Mouse (Mus musculus) right cerebral cortex, adult 18-20 months (tissue): ENCODE data around the gene Ambra1.
A peak's percentile ranks its signal among the peaks of the same experiment; 100 is the strongest.

Experiments
- DNase-seq: peaks from one replicate; pipeline ENCODE4 v3.0.0; 2022; ENCODE audit warnings: mixed read lengths

The Ambra1 gene

DNA sequence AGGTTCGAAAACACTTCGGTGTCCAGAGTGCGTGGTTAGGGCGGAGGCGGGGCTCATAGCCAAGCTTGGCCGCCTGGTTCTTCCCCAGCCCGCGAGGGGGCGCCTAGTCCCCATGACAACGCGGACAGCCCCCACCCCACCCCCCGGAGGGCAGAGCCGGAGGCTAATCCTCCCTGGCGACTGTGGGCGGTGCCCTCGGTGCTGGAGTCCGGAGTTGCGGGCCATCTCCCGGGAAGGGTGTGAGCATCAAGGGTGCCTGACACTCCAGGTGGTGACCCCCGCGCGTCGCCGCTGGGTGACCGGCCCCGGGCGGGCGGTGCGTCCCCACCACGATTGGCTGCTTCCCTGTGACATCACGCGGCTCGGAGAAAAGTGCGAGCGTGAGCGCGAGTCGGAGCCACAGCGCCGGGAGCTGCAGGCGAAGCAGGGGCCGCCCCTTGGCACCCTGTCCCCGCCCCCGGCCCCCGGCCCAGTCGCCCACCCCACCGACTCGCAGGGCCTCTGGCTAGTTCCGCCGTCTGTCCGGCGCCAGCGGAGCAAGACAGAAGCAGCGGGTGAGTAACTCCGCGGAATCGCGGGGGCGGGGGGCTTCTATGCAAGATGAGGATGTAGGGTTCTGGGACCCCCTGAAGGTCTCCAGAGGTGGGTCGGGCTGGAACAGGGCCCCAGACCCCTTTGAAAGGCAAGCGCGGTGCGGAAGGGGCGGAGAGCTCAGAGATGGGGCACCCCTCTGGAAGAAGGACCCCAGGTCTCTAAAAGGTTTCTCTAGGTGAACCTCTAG is 192.0 kb downstream of the Ambra1 start:
- peak; percentile 87 for DNase-seq

DNA sequence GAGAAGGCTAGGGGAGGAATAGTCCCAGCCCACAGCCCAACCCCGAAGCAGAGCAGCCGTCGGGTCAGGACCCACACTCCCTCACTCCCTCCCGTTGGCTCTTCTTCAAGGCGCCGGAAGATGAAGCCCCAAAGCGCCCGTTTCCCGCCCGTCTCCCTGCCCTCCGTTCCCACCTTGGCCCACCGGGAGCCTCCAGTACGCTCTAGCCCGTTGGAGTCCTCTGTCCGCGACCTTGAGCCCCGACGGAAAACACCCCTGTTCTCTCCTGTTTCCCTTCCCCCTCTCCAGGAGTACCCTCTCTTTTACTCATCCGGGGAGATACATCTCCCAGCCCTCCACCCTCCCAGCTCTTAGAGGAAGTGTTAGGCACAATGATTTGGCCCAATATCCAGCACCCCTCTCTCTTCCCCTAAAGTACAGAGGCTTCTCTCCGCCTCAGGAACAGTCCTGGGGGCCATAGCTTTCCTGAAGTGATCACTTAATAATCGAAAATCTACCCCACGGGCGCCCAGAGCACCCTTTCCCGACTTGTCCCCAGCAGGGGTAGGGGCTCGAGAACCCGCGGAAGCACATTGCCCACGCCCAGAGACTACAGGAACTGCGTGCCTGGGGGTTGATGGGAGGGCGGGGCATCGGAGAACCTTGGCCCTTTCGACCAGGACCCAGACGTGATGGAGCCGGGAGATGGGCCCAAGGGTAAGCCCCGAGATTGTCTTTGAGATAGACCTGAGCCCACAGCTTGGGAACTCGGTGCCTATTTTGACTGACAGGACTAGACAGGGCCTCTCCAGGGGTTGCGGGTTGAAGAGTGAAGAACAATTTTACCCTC is 192.9 kb downstream of the Ambra1 start:
- DNase-seq = no peak

DNA sequence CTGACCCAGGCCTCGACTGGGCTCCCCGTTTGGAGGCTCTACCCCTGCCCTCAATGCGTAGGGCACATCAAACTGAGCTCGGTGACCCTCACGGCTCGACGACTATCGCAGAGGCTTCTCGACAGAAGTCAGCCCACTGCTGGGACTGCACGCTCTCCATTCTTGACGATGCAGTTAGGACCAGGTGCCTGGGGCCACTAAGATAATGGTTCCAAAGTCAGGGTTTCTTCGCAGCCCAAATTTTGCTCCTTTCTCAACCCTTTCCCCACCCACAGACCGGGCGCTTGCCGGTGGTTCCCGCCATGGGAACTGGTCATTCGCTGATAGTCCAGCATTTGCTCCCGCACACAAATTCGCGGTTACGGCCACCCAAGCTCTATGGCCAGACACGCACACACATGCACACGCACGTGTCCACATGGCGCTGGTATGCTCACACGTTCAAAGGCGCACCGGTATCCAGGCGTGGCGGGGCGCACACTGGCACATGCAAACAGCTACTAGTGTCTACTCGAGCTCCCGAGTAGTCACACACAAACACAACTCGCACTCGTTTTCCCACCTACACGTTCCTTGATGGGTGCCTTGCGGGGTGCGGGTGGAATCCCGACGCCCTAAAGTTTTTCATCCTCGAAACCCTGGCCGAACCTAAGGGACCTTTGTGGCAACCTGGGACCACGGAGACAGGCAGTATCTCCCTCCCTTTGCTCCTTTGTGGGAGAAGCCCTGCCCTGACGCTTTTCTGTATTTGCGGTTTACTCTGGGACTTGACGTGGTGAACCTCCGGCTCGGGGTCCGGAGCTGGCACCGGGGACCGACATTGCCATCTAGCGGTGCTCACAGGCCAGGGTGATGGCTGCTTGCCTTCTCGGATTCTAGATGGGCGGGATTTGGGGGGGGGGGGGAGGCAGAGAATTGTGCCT is 193.7 kb downstream of the Ambra1 start:
- peak; percentile 82 for DNase-seq

DNA sequence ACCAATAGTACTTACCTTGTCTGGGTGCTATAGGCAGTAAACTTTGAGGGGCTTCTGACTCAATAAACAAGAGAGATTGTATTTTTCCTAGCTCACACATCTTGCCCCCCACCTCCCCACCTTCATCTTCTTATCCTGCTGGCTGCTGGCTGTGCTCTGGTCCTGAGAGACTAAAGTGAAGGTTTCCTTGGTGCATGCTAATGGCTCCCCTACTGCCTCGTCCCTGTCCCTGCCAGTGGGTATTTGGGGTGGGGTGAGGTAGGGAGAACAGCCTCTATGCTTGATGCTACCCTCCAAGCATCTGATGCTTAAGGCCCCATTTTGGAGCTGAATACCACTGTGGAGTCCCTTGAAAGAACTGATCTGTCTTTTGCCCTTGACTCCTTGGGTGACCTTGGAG is 194.8 kb downstream of the Ambra1 start:
- peak; percentile 10 for DNase-seq

DNA sequence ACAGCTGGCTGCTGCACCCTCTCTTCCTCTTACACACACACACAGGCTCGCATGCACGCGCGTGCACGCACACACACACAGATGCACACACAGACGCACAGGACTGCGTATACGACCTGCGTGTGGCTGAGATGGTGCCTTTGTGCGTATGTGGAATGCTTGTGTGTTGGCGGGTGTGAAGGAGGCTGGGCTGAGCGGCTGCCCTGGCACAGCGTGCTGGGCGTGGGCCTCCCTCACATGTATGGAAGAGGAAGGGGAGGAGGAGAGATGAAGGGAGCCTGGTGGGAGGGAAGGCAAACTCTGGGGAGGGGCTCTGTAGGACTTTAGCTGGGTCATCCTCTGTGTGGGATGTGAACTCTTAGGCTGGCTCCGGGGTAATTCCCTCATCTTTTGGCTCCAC is 195.5 kb downstream of the Ambra1 start:
- peak; percentile 86 for DNase-seq

DNA sequence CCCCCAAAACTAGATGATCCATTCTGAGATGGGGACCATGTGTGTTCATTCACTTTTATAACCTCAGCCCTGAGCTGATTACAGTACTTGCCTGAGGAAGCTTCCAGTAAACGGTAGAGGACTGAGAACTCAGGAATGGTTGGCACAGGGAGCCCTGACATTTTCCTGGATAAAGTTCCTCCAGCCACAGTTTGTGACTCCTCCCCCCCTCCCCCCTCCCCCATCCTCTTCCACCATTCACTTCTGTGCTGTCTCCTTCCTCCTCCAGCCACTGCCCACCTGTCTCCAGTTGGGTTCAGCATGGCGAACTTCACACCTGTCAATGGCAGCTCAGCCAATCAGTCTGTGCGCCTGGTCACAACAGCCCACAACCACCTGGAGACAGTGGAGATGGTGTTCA is 197.0 kb downstream of the Ambra1 start, which contains the start of gene Chrm4:
TSS of gene Chrm4 (plus strand) at position 301 of the 400 bp plus-strand sequence.
- peak; percentile 14 for DNase-seq

DNA sequence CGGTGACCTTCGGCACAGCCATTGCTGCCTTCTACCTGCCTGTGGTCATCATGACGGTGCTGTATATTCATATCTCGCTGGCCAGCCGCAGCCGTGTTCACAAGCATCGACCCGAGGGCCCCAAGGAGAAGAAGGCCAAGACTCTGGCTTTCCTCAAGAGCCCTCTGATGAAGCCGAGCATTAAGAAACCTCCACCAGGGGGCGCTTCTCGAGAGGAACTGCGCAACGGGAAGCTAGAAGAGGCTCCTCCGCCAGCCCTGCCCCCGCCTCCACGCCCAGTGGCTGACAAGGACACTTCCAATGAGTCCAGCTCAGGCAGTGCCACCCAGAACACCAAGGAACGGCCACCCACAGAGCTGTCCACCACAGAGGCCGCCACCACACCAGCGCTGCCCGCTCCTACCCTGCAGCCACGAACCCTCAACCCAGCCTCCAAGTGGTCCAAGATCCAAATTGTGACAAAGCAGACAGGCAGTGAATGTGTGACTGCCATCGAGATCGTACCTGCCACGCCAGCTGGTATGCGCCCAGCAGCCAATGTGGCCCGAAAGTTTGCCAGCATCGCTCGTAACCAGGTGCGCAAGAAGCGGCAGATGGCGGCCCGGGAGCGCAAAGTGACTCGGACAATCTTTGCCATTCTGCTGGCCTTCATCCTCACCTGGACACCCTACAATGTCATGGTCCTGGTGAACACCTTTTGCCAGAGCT is 198.0 kb downstream of the Ambra1 start:
- peak; percentile 88 for DNase-seq

DNA sequence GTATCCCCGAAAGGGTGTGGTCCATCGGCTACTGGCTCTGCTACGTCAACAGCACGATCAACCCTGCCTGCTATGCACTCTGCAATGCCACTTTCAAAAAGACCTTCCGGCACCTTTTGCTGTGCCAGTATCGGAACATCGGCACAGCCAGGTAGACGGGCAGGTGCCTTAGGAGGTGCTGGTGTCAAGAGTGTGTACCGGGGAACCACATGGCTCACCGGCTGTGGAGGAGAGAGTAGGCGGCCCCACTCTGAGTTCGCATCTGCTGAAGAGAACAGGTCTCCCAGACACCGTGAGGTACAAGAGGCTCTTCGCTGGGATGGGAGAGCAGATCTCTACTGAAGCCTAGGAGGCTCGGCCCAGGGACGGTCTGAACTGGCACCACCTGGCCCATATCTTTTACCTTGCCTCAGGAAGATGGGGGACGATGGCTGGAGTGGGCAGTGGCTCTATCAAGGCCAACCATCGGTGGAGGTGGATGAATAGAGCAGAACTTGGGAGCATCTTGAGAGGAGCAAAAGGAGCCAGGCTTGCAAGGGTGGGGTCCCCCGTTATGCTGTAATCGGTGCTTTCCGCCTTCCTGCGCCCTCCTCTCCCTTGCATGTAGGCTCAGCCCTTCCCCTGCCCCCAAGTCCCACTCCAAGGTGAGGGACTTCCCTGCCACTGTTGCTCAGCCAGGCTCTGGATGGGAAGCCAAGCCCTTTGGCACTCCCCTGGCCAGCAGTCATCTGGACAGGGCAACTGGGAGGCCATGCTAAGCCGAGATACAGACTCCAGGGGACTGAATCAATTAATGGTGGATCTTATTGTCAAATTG is 198.8 kb downstream of the Ambra1 start:
- DNase-seq = peak; percentile 51

DNA sequence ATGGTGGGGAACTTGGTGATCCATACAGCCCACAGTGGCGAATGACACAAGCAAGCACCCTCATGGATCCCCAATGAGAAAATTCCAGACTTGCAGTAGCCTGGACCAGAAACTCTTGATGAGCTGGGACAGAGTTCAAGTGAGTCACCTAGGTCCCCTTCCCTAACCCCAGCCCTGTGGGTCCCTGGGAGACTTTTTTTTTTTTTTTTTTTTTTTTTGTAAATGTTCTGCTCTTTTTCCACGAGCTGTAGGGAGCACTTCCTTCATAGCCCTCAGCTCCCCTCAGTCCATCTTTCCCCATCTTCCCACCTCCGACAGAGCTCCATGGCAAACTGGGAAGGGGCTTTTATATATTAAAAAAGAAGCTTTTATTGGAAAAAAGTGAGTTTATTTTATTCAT is 199.5 kb downstream of the Ambra1 start:
- no peak for DNase-seq

DNA sequence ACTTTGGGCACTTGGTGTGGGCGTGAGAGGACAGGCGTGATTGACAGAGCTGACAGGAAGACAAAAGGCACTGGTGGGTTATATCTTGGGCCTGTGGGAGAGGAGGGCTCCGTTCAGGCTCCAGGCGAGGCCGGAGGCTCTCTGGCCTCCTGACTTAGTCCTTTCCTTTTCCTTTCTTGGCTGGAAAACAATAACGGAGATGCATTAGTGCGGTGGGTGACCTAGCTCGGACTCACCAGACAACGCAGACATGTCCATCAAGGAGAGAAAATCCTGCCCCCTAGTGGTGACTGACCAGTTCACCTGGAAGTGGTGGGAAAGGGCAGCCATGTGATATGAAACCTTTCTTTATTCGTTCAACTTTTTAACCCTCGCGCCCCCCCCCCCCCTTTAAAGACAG is 200.0 kb downstream of the Ambra1 start:
- DNase-seq = peak; percentile 66

DNA sequence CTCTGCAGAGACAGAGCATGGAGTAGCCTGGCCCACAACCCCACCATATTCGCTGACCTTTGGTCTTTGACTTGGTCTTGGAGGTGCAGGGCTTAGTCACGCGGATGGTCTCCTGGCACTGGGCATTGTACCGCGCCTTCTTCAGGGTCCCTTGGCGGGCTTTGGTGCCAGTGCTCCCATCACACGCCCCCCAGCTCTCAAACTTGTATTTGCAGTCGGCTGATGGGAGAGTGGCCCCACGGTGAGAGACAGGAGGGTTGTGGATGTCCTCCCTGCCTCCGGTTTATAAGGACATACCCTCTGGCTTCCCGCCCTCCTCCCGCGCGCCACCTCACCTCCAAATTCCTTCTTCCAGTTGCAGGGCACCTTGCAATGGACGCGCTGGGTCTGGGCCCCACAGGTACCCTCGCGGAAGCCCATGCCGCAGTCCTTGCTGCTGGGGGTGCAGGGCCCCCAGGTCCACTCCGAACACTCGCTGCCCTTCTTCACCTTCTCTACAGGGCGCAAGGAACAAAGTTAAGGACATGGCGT is 200.9 kb downstream of the Ambra1 start:
- DNase-seq = peak; percentile 24

DNA sequence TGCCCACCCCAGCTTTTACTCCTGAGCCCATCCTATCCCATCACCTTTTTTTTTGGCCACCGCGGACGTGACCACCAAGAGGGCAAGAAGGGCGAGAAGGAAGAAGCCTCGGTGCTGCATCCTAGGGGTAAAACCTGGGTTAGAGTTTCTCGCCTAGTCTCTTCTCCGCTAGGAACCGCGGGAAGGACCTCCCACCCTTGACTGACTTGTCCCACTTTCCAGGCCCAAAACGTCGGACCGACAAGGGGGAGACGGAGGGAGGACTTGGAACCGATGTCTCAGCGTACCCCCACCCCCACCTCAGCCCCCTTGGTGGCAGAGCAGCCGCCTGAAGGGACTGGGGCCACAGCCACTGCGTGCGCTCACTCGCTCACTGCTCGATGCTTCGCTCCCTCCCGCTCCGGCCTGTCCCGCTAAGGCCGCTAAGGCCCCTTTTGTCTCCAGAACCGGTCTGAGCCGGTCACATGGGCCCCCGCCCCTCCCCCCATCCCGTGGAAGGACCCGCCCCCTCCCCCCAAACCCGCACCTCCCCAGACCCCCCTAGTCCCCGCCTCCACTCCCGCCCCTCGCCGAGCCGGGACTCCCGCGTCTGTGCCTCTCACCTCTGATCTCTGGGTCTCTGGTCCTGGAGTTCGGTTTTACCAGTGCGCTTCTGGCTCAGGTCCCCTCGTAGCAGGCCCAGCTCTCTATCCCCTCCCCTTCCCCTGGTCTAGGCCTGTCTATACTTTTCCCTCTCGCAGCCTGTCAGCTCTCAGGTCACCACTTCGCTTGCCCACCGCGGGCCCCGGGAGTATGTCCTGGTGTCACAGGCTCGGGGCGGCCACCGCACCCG is 201.6 kb downstream of the Ambra1 start:
- DNase-seq = peak; percentile 32

DNA sequence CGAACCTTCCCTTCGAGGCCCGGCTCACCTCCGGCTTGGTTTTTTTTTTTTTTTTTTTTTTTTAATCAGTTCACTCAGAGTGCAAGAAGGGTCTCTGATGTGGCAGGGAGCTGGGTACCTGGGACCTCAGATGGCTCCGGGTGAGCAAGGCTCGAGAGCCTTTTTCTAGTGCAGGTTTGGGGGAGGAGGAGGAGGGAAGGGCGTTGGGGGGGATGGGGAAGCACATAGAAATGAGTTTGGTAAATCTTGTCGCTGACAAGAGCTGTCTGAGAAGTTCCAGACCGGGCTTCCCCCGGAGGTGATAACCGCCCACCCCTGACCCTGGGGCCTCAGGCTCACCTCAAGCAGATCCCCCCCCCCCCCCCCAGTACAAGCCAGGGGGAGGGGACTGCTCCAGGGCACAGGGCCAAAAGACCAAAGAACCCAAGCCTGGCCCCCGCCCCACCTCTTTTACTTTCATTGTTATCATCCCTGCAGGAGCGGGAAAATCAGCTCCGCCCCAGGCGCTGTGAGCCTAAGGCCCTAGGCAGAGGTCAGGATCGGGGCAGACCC is 202.3 kb downstream of the Ambra1 start, which contains the start of gene Mdk:
TSS of gene Mdk (minus strand) at position 138 of the 552 bp plus-strand sequence.
- DNase-seq = peak; percentile 12

DNA sequence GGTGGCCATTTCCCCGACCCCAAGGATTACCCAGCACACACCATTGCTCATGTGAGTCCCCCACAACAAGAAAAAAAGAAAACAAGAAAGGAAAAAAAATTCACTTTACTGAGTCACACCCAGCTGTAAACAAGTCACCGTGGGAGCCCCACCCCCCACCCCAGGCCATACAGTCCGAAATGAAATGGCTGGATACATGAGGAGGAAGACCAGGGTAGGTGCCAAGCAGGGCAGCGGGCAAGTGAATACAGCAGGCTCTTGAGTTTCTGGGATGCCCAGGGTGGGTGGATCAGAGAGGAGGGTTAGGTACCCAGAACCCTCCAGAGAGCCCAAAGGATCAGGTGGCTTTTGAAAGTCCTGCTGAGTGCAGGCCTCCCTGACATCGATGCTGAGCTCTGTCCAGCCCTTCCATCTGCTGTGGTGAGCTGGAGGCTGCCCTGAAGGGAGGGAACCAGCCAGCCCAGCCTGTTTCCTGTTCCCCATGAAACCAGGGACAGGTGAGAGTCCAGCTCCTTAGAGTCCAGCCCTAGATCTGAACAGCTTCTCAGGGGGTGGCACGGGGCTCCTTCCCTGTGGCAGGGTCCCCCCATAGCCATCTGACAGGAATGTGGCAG is 202.9 kb downstream of the Ambra1 start:
- DNase-seq = no peak

DNA sequence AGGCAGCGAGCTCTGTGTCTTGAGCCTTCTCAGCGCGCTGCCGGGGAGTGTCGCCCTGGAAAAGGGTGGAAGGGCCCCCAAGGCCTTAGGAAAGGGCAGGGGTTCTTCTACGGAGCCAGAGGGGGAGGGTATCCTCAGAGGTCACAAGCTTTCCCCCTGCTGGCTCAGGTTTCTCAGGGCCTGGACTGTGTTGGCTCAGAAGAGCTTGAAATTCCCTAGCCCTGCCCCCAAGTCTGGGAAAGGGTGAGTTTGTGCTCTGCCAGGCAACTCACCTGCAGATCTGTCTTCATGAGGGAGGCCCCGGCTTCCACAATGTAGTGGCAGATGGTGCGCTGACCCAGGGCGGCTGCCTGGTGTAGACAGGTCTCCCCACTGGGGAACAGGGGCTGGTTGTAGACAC is 203.5 kb downstream of the Ambra1 start:
- DNase-seq = no peak

DNA sequence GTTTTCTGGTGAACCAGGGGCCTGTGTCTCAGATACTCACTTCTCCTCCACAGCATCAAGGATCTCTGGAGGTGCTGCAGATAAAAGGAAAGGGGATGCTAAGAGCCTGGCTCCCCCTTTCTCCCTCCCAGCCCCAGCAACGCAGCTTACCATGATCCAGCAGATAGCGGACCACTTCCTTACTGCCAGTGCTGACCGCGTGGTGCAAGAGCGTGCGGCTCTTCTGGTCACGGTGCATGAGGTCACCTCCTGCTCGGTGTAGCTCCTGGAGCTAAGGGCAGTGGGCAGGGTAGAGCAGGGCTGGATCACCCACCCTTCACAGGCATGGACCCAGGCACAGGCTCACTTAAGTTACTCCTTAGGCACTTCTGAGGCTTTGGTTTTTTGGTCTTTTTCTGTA is 204.1 kb downstream of the Ambra1 start:
- DNase-seq = no peak

DNA sequence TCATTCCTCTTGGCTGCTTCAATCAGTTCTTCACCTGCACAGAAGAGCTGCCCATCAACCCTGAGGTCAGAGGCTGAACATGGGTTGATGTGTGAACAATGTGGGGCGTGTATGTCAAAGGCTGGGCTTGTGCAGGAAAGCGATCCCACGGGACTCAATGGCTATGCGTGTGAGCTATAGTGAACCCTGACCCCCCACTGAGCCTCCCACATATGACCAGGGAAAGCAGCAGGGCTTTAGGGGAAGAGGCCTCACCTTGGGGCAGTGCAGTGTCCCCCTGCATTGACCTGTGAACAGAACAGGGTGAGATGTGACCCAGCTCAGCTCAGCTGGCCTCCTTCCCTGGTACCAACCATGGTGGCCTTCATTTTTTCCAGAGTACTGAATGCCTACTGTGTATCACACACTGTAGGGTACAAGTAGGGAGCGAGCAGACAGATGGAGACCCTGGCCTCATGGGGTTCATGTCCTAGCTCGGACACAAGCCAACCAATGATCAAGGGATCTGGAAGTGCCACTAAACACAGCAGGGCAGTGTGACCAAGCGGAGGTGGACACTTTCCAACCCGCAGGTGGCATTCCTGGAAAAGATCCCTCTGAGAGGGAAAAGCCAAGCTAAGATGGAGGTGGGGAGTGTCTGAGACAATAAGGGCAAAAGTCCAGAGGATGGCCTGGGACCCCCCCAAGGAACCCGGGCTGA is 205.0 kb downstream of the Ambra1 start:
- no peak for DNase-seq

DNA sequence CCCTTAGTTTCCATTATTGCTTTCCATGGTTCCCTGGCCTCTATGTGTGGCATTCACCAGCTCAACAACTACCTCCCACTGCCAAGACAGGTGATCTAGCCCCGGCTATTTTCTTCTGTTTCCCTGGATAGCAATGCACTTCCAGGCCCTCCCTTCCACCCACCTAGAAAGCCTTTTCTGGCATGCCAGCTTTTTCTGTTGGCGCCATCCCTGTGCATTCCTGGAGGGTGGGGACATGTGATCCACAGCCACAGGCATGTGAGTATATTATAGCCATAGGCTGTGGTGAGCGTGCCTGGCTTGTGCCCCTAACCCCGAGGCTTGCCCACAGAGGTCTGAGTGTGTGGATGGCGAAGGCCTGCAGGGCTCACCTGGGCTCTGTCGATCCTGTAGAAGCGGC is 206.2 kb downstream of the Ambra1 start:
- DNase-seq = peak; percentile 83
